Mouse (Mus musculus) testis, adult 2 months (tissue): ENCODE data around the gene Nup214.

ENCODE experiments used
- CTCF ChIP-seq: fragments of 200-500 bp; IDR thresholded peaks from 2 replicates; pipeline ENCODE4 v1.5.1; 2012; ENCODE audit warnings: low read depth, mild to moderate bottlenecking, inconsistent platforms, low read length, moderate library complexity; ENCODE audit not compliant: control insufficient read depth, insufficient read depth, insufficient replicate concordance
- POLR2A ChIP-seq: fragments of 200-500 bp; IDR thresholded peaks from 2 replicates; pipeline ENCODE4 v1.6.1; 2012; ENCODE audit warnings: low read depth, mild to moderate bottlenecking, inconsistent platforms, low read length, moderate library complexity; ENCODE audit not compliant: control insufficient read depth

DNA sequence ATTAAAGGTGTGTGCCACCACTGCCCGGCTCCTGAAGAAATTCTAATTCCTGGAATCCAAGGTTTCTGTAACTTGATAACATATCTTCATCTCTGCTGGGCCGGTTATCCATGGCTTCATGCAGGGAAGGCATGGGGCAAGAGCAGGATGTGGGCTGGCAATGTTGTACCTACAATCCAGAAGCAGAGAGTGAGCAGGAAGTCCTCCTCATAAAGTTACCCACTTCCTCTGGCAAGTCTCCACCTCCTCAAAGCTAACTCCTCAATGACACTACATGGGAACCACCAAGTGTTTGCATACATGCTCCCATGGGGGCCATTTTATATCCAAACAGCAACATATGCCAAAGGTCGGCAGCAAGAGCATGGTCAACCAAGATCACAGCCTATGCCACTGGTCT is 44.6 kb upstream of the Nup214 start:
- TF ChIP-seq CTCF, result no peak
- TF ChIP-seq POLR2A, result no peak
